Mouse (Mus musculus) hindbrain, embryonic 13.5 days (tissue): ENCODE measurements around the gene Prom2. TPM values are rescaled to one million over a fixed set of nuclear protein-coding genes. Genes with fewer than 3 reads are reported as not detected.

Experiments used
- ATAC-seq: fragments of 200-750 bp; cut with Nextera tagmentation; 2 replicates; pipeline ENCODE4 v1.8.0; 2017; ENCODE audit warnings: moderate TSS enrichment; ENCODE audit not compliant: low FRiP score
- H3K27ac ChIP-seq: fragments of 300-500 bp; sonication (generic); 2 replicates; pipeline ENCODE4 v1.5.1; 2015; ENCODE audit warnings: inconsistent platforms, mild to moderate bottlenecking, moderate library complexity
- H3K27me3 ChIP-seq: fragments of 300-500 bp; sonication (generic); 2 replicates; pipeline ENCODE4 v1.6.1; 2015; ENCODE audit warnings: mild to moderate bottlenecking, inconsistent platforms
- H3K36me3 ChIP-seq: fragments of 300-500 bp; sonication (generic); 2 replicates; pipeline ENCODE4 v1.6.1; 2015; ENCODE audit warnings: mild to moderate bottlenecking, inconsistent platforms
- H3K4me1 ChIP-seq: fragments of 300-500 bp; sonication (generic); replicated peaks from 2 replicates; pipeline ENCODE4 v1.6.1; 2015; ENCODE audit warnings: inconsistent platforms
- H3K4me2 ChIP-seq: fragments of 300-500 bp; sonication (generic); 2 replicates; pipeline ENCODE4 v1.6.1; 2015; ENCODE audit warnings: inconsistent platforms, mild to moderate bottlenecking, moderate library complexity
- H3K4me3 ChIP-seq: fragments of 300-500 bp; sonication (generic); 2 replicates; pipeline ENCODE4 v1.5.1; 2015; ENCODE audit warnings: mild to moderate bottlenecking, inconsistent platforms
- H3K9ac ChIP-seq: fragments of 300-500 bp; sonication (generic); 2 replicates; pipeline ENCODE4 v1.6.1; 2015; ENCODE audit warnings: mild to moderate bottlenecking, inconsistent platforms
- H3K9me3 ChIP-seq: fragments of 300-500 bp; sonication (generic); 2 replicates; pipeline ENCODE4 v1.6.1; 2016; ENCODE audit warnings: inconsistent platforms
- WGBS: fragments of 180-500 bp; shearing (Covaris S2); methylation state at CpG from one replicate; pipeline ENCODE4 v1.1.7; 2015; 5-methylcytosine and 5-hydroxymethylcytosine counted together
- polyA plus RNA-seq: library from polyadenylated mRNA; unstranded; fragments of >200 nt; fragmentation: Nextera tagmentation; extraction: Ambion mirVana; gene quantifications from 2 replicates; pipeline ENCODE4 v1.2.1, GENCODE M21; 2015

Gene Prom2
- polyA plus RNA-seq, 1 experiment from 2014 or later = 0.10 TPM

- Histone ChIP-seq H3K36me3 (no peaks in the 10 kb centered on the region), H3K4me1 (peaks cover 29% of the 10 kb centered on the region), H3K27me3 (peaks cover 24% of the 10 kb centered on the region), H3K9ac (no peak overlapping the region), H3K4me3 (no peak overlapping the region), H3K4me2 (no peak overlapping the region), H3K9me3 (no peaks in the 10 kb centered on the region), H3K27ac (no peak overlapping the region)
- 90% methylated on average over 6 of the region's 6 CpGs for WGBS
- ATAC-seq = no peak
Measured at GRCm38 (mm10) chr2:127506131-127506632, 35.1 kb downstream of the Prom2 start.

GRCm38 (mm10) chr2:127505196-127505595, 36.1 kb downstream of the Prom2 start:
- Histone ChIP-seq H3K4me2 (no peak overlapping the region), H3K4me3 (no peak overlapping the region), H3K4me1 (peaks cover 22% of the 10 kb centered on the region), H3K27me3 (peaks cover 24% of the 10 kb centered on the region), H3K9me3 (no peaks in the 10 kb centered on the region), H3K27ac (no peak overlapping the region), H3K36me3 (no peaks in the 10 kb centered on the region), H3K9ac (no peak overlapping the region; the same call in 1 of the 2 replicates)
- 76% methylated on average over 4 of the region's 4 CpGs for WGBS
- ATAC-seq = no peak

- no peak overlapping the region for H3K9ac ChIP-seq
- H3K9me3 ChIP-seq = no peaks in the 10 kb centered on the region
- H3K4me1 ChIP-seq = peaks cover 22% of the 10 kb centered on the region
- H3K27me3 ChIP-seq = peaks cover 22% of the 10 kb centered on the region
- peak overlapping the region; percentile 35; the same call in 1 of the 2 replicates for H3K27ac ChIP-seq
- 48% methylated on average over 8 of the region's 8 CpGs for WGBS
- H3K36me3 ChIP-seq = no peaks in the 10 kb centered on the region
- H3K4me3 ChIP-seq = no peak overlapping the region
- no peak overlapping the region for H3K4me2 ChIP-seq
- ATAC-seq = peak; percentile 49
Measured at GRCm38 (mm10) chr2:127503751-127504549, 37.3 kb downstream of the Prom2 start.

GRCm38 (mm10) chr2:127501061-127501460, 40.2 kb downstream of the Prom2 start:
- 63% methylated on average over 7 of the region's 7 CpGs for WGBS
- no peaks in the 10 kb centered on the region for H3K9me3 ChIP-seq
- H3K27ac ChIP-seq = no peak overlapping the region
- no peak for ATAC-seq
- H3K4me1 ChIP-seq = peaks cover 12% of the 10 kb centered on the region
- no peak overlapping the region for H3K4me2 ChIP-seq
- no peak overlapping the region for H3K4me3 ChIP-seq
- H3K27me3 ChIP-seq = peaks cover 18% of the 10 kb centered on the region
- H3K36me3 ChIP-seq = no peaks in the 10 kb centered on the region
- no peak overlapping the region for H3K9ac ChIP-seq

- Histone ChIP-seq H3K9ac (no peak overlapping the region), H3K4me1 (peaks cover 1% of the 10 kb centered on the region), H3K27me3 (peaks cover 9% of the 10 kb centered on the region; the same call in 1 of the 2 replicates), H3K9me3 (no peaks in the 10 kb centered on the region), H3K4me3 (no peak overlapping the region), H3K27ac (no peak overlapping the region), H3K4me2 (no peak overlapping the region), H3K36me3 (no peaks in the 10 kb centered on the region; the same call in 1 of the 2 replicates)
- 80% methylated on average over 8 of the region's 8 CpGs for WGBS
- no peak for ATAC-seq
Measured at GRCm38 (mm10) chr2:127498750-127499149, 42.5 kb downstream of the Prom2 start.

- Histone ChIP-seq H3K4me2 (no peak overlapping the region), H3K9me3 (no peaks in the 10 kb centered on the region), H3K4me1 (no peaks in the 10 kb centered on the region), H3K4me3 (no peak overlapping the region), H3K36me3 (no peaks in the 10 kb centered on the region; the same call in 1 of the 2 replicates), H3K9ac (no peak overlapping the region), H3K27ac (no peak overlapping the region), H3K27me3 (peaks cover 7% of the 10 kb centered on the region; the same call in 1 of the 2 replicates)
- WGBS = 44% methylated on average over 1 of the region's 1 CpGs
- ATAC-seq = no peak
Measured at GRCm38 (mm10) chr2:127496321-127496720, 44.9 kb downstream of the Prom2 start.

GRCm38 (mm10) chr2:127484476-127485170, 56.6 kb downstream of the Prom2 start:
- Histone ChIP-seq H3K4me2 (peak overlapping the region; percentile 44), H3K9me3 (no peaks in the 10 kb centered on the region), H3K4me3 (peak overlapping the region; percentile 22), H3K4me1 (peaks cover 38% of the 10 kb centered on the region), H3K27me3 (peaks cover 71% of the 10 kb centered on the region), H3K27ac (no peak overlapping the region), H3K36me3 (no peaks in the 10 kb centered on the region), H3K9ac (peak overlapping the region; percentile 49; the same call in 1 of the 2 replicates)
- 8% methylated on average over 19 of the region's 19 CpGs for WGBS
- ATAC-seq = peak; percentile 82

- Histone ChIP-seq H3K27ac (no peak overlapping the region), H3K4me2 (peak overlapping the region; percentile 63), H3K9ac (no peak overlapping the region), H3K9me3 (no peaks in the 10 kb centered on the region), H3K27me3 (peaks cover 87% of the 10 kb centered on the region), H3K36me3 (no peaks in the 10 kb centered on the region), H3K4me3 (peak overlapping the region; percentile 38), H3K4me1 (peaks cover 38% of the 10 kb centered on the region)
- 1% methylated on average over 21 of the region's 21 CpGs for WGBS
- no peak for ATAC-seq
Measured at GRCm38 (mm10) chr2:127483001-127483400, 58.3 kb downstream of the Prom2 start.

- H3K4me1 ChIP-seq = peaks cover 38% of the 10 kb centered on the region
- no peak overlapping the region for H3K27ac ChIP-seq
- peak overlapping the region; percentile 59 for H3K9ac ChIP-seq
- peak overlapping the region; percentile 63 for H3K4me2 ChIP-seq
- no peaks in the 10 kb centered on the region for H3K9me3 ChIP-seq
- H3K4me3 ChIP-seq = peak overlapping the region; percentile 38
- 0% methylated on average over 21 of the region's 21 CpGs for WGBS
- no peaks in the 10 kb centered on the region for H3K36me3 ChIP-seq
- ATAC-seq = no peak
- H3K27me3 ChIP-seq = peaks cover 87% of the 10 kb centered on the region
Measured at GRCm38 (mm10) chr2:127482533-127482911, 58.7 kb downstream of the Prom2 start.

- Histone ChIP-seq H3K27me3 (peaks cover 87% of the 10 kb centered on the region), H3K9ac (peak overlapping the region; percentile 59), H3K9me3 (no peaks in the 10 kb centered on the region), H3K4me1 (peaks cover 38% of the 10 kb centered on the region), H3K27ac (no peak overlapping the region), H3K36me3 (no peaks in the 10 kb centered on the region), H3K4me2 (peak overlapping the region; percentile 63), H3K4me3 (peak overlapping the region; percentile 38)
- under 1% methylated on average over 56 of the region's 59 CpGs for WGBS
- no peak for ATAC-seq
Measured at GRCm38 (mm10) chr2:127481841-127482532, 59.3 kb downstream of the Prom2 start.

GRCm38 (mm10) chr2:127479763-127480162, 61.5 kb downstream of the Prom2 start:
- H3K27me3 ChIP-seq = peaks cover 67% of the 10 kb centered on the region
- H3K4me3 ChIP-seq = no peak overlapping the region
- H3K4me2 ChIP-seq = no peak overlapping the region
- no peaks in the 10 kb centered on the region for H3K36me3 ChIP-seq
- H3K9me3 ChIP-seq = no peaks in the 10 kb centered on the region
- no peak overlapping the region for H3K9ac ChIP-seq
- ATAC-seq = no peak
- peaks cover 33% of the 10 kb centered on the region for H3K4me1 ChIP-seq
- no peak overlapping the region for H3K27ac ChIP-seq
- 70% methylated on average over 10 of the region's 10 CpGs for WGBS

- H3K9me3 ChIP-seq = no peaks in the 10 kb centered on the region
- peaks cover 28% of the 10 kb centered on the region for H3K4me1 ChIP-seq
- H3K36me3 ChIP-seq = no peaks in the 10 kb centered on the region
- ATAC-seq = no peak
- peaks cover 61% of the 10 kb centered on the region for H3K27me3 ChIP-seq
- no peak overlapping the region for H3K27ac ChIP-seq
- no peak overlapping the region for H3K4me2 ChIP-seq
- WGBS = 85% methylated on average over 4 of the region's 4 CpGs
- H3K4me3 ChIP-seq = no peak overlapping the region
- no peak overlapping the region for H3K9ac ChIP-seq
Measured at GRCm38 (mm10) chr2:127479210-127479609, 62.1 kb downstream of the Prom2 start.
